Mouse (Mus musculus): ENCODE data around the gene Gbp5.

The Gbp5 gene

DNA sequence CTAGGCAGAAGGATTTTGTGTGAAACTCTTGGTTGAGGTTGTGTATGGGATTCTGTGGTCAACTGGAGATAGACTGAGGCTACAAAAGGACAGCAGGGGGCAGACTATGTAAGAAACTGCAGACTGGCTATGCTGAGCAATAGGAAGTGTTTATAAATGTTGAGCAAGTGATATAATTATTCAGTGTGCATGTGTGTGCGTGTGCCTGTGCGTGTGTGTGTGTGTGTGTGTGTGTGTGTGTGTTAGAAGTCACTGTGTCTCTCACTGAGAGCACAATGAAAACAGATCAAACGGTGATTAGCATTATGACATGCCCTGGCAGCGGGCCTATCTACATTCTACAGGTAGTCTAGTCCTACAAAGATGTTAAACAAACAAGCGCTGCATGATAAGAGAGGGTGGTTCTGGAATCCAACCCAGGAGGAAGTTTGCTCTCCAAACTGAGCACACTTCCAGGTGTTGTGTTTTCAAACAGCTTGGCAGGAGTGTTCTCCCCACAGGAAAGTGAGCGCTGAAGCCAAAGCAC, at the start of gene Gbp5:
Gene Gbp5 (plus strand): TSS at position 443 of the 526 bp plus-strand sequence.
- DNase-seq (ENCODE audit: low spot score in 2 of 2): no peak

DNA sequence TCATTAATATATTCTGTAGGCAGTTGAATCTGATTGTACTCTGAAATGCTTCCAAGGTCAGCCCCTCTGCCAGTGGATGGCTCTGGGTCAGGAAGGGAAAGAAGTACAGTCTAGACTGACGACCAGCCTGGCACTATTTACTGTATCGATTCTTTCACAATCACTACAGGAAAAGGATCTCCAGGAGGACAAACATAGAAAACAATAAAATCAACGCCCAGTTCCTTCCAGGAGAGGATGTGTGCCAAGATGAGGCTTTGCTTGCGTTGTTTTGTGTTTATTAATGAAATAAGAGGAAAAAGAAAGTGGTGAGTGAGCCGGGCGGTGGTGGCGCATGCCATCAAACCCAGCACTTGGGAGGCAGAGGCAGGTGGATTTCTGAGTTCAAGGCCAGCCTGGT, 39.6 kb upstream of the Gbp5 start:
- DNase-seq (ENCODE audit: low spot score in 2 of 2): no peak

DNA sequence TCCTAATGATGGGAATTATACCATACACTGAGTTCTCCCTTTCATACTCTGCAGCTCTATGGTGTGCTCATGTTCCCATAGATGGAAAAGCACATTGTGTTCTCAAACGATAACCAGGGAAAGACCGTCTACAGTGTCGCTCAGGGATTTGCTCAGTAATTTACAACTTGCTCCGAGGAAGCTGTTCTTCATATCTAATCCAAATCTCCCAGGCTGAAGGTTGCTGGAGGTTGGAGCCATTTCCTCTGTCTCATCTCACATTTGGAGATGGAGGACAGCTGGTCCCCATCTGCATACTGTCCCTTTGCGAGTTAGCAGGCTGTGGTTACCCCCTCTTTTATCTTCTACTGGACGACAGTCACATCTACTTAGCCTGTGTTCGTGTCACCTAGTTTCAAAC, 34.5 kb upstream of the Gbp5 start:
- DNase-seq (ENCODE audit: low spot score in 2 of 2): no peak

DNA sequence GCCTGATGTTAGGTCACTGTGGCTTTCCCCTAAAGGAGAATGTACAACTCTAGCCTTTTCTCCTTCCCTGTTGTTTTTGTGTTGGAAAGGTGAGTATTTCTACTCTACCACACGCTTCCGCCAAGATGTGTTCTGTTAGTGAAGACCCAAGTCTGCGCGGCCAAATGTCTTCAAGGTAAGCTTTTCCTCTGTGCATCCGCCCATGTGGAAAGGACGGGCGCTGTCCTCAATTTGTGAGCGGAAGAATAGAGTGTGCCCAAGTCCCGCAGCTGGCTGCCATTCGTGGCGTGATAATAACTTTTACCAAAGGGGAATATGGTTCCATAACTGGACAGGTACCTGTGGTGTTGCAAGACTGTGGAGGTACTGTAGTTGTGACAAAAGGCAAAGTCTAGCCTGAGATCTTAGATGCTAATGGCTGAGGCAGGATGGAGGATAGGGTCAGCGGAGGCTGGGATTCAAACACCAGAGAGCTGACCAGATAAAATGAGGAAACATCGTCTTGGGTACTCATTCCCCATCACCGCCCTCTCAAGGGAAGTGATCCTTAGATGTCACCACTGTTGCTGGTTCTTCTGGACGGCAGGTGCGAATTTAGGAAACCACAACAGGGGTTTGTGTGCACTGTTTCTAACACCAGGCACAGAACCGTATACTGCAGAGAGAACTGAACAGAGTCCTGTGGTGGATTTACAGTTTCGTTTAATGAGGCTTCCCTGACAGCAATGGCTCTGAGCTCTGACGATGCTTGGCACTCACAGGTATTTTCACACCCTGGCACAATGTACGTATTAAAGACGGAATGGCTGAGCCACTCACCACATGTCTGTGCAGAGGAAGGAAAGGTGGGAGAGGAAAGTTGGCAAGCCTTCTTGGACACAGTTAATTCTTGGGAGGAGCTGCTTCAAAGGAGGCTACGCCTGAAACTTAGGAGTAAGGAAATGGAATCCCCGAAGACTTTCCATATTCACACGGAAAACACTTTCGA, 30.7 kb upstream of the Gbp5 start:
- no peak for DNase-seq (ENCODE audit: low spot score in 2 of 2)

DNA sequence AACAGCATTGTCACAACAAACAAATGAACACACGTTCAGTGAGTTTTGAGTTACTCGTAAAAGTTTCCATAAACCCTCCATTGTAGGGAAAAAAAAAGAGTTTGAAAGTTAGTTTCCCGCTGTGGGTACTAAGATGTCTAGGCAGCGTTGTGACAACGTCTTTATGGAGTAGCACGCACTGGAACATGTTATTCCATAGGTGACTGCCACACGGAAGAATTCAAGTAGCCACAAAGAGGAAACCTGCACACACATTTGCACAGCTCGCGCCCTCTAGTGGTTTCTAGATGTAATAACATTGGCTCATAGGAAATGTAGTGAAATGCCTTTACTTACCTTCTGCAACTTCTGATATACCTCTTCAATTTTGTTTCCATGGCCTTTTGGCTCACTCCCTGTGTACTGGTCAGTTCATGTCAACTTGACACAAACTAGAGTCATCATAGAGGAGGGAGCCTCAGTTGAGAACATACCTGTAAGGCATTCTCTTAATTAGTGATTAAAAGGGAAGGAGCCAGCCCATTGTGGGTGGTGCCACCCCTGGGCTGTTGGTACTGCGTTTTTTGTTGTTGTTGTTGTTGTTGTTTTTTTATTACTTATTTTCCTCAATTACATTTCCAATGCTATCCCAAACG, 19.3 kb upstream of the Gbp5 start:
- no peak for DNase-seq (ENCODE audit: low spot score in 2 of 2)

DNA sequence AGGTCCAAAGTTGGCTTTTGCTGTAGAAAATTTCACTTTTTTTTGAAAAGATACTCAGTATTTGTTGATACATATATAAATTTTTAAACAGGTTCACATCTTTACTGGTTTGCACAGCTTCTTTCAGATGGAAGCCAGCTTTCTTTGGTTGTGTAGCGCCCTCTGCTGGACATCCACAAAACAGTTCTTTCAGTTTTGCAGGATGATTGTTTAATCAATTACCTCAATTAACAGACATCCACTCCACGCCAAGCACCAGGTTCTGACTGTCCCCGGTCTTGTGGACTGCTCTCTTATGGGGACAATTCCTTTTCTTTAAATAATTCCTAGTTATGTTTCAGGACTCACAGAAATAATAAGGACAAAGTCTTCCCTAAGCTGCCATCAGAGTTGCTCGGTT, 17.9 kb upstream of the Gbp5 start:
- peak; percentile 36 to 68 for DNase-seq (ENCODE audit: low spot score in 2 of 2)

DNA sequence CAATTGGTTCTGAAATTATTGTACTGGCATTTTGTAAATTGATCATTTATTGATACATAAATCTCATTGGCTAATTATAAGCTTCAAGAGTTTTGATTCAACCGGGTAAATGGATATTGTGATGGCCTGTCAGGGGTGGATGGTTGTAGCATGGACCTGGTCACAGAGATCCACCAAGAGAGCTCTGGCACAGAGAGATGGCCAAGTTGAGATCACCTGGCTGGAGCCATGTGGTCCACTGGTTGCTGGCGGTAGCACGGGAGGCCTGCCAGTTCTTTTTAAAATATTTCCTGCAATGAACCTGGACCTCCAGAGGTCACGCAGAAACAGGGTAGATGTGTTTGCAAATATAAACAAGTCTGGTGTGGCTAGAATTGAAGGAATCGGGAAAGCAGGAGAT, 15.9 kb upstream of the Gbp5 start:
- no peak for DNase-seq (ENCODE audit: low spot score in 2 of 2)

DNA sequence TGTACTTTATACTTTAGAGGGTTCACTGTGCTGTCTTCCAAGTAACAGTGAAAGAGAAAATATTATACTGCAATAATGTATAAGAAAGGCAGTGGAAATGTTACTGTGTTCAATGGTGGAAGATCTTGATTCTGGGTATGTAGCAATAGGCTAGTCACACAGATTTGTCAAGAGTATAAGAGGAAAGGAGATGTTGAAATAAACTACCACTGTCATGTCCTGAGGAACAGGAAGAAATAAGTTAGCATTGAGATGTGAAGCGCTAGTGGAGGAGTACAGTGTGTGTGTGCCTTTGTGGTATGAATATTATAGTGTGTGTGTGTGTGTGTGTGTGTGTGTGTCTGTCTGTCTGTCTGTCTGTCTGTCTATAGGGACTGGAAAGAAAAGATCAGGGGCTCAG, 15.4 kb upstream of the Gbp5 start:
- no peak for DNase-seq (ENCODE audit: low spot score in 2 of 2)

DNA sequence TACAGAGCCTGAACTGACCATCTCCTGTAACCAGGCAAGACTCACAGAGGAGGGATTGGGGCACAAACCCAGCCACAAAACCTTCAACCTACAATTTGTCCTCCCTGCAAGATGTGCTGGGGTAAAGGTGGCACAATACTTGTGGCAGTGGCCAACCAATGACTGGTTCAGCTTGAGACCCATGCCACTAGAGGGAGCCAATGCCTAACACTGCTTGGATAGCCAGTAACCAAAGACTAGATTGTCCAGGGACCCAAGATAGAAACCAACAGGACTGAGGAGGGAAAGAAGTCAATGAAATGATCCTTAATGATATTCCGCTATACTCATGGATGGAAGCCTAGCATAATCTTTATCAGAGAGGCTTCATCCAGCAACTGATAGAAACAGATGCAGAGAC, 3.3 kb upstream of the Gbp5 start:
- peak in 1 of 2 experiments; percentile 70 for DNase-seq (ENCODE audit: low spot score in 2 of 2)

DNA sequence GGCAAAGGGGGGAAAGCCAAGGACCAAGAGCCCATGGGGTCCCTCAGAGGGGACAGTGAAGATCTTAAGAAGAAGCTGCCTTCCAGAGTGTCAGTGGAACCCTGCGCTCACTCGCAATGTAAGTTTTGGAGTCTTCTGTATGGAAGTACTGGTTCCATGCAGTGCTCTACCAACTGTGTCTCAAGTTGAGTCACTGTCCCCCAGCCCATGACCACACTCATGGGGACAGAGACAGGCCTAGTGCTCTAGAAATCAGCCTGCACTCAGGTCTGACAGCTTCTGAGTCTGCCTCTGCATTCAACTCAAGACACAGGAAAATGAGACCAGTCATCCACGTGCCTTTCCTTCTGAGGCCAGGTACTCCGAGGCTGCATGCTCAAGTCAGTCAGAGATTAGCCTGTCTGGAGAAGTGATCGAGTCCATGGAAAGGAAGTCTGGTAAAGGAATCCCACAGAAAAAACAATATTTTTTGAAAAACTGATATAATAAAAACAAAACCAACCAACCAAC, 1.4 kb downstream of the Gbp5 start:
- no peak for DNase-seq (ENCODE audit: low spot score in 2 of 2)

DNA sequence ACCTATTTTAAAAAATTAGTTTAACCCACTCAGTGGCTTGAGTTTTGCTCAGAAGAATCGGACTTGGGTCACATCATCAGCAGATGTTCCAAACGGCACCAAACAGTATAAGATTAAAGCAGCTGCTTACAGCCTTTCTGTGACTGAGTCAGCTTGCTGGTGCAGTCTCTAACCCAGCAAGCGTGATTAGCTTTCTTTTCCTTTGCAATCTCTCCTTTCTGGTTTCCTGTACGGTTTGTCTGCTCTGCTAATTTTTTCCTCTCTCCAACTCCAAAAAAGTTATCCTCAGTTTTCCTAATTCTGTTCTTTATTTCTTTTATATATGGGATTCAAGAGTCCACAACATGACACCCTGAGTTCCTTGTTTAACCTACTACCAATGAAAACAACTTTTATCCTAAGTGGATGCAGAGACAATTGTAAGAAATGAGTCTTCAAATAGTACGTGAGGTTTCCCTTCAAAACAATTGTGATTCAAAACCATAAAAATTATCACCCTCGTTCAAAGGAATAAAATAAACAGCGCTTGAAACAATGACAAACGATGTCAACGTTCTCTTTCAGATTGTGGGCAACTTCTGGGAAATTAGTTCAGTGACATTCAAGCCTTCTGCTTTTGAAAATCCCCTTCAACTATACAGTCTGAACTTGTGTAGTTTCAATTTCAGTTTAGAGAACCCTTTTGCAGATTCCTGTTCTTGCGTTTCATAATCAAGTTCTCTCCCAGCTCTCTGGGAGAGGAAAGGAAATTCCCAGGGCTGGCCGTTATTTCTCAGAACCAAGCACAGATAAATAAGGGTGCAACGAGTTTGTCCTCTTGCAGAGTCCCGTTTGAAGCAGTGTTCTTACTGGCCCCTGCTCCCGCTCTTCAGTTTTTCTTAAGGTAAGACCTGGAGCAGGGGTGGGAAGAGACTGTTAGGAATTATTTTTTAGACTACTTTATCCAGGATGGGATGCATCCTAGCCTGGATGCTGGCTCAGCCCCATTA, 2.6 kb downstream of the Gbp5 start:
- no peak for DNase-seq (ENCODE audit: low spot score in 2 of 2)

DNA sequence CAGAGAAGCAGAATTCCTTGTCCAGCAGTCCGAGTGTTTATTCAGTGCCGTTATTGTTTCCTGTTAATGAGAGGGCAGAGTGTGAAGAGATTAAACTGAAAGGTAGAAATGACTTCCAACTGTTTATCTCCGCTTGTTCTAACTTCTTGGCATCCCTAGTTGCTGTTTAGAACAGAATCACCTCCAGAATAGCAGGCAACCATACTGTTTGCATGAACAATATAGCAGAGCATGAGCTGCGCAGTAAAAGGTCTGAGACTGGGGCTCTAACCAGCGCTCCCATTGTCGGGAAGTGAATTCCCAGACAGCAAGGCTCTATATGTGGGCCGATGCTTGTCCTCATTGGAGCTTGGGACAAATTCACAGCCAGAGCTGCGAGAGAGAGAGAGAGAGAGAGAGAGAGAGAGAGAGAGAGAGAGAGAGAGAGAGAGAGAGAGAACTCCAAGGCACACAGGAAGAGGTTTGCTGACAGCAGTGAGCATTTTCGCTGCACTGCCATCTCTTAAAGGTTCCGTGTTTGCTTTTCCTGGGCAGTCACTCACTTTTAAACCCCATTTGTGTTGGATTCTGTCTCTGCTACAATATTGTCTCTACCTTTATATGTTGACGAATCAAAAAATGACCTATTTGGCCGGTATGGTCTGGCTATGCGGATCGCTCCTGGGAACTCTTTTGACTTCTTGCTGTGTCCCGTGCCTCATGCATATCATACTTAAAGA, 3.5 kb downstream of the Gbp5 start:
- no peak for DNase-seq (ENCODE audit: low spot score in 2 of 2)

DNA sequence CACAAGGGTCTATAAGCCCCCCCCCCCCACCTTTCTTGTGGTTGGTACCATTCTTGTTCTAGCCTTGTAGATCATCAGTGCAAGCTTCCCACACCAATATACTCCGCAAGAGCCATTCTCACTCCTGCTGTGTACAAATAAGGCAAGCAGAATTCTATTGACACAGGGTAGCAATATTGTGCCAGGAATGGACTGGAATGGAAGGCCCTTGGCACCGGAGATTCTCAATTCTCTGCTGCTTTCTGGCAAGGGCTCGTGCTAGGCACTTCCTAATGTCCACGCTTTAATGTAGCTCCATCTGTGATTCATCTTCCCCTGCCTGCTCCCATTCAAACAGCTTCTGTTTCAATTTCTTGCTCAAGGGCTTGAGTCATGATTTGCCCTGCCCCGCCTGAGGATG, 5.2 kb downstream of the Gbp5 start:
- peak in 1 of 2 experiments; percentile 30 for DNase-seq (ENCODE audit: low spot score in 2 of 2)

DNA sequence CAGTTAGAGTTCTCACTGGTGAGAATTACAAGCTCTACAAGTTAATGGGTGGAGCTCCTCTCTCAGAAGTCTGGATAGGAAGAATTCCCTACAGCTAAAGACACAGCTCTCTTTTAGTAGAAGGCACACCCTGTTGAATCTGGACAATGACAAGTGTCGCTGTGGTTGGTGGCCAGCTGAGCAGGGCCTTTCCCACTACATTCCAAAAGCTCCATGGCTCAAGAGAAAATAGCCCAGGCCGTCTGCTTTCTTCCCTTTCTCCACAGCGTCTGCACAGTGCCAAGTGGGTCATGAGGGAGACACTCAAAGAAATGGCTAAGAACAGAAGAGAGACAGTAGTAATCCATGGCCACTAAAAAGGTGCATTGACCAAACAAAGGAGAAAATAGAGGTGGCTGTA, 34.3 kb downstream of the Gbp5 start:
- DNase-seq (ENCODE audit: low spot score in 2 of 2): no peak

DNA sequence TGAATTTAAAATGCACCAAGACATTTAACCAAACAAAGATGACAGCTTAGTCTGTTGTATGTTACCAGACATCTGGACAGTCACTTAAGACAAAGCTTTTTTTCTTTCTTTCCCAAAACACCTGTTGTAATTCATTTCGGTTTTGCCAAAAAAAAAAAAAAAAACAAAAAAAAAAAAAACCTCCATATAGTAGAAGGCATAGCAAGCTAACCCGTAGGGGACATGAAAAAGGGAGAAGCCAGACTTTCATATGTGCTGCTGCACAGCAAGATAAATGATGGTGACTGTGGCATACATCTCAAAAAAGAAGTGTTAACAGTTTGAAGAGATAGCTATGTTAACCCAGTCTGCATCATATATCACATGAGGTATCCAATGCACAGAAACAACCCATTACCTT, 35.8 kb downstream of the Gbp5 start:
- no peak for DNase-seq (ENCODE audit: low spot score in 2 of 2)

DNA sequence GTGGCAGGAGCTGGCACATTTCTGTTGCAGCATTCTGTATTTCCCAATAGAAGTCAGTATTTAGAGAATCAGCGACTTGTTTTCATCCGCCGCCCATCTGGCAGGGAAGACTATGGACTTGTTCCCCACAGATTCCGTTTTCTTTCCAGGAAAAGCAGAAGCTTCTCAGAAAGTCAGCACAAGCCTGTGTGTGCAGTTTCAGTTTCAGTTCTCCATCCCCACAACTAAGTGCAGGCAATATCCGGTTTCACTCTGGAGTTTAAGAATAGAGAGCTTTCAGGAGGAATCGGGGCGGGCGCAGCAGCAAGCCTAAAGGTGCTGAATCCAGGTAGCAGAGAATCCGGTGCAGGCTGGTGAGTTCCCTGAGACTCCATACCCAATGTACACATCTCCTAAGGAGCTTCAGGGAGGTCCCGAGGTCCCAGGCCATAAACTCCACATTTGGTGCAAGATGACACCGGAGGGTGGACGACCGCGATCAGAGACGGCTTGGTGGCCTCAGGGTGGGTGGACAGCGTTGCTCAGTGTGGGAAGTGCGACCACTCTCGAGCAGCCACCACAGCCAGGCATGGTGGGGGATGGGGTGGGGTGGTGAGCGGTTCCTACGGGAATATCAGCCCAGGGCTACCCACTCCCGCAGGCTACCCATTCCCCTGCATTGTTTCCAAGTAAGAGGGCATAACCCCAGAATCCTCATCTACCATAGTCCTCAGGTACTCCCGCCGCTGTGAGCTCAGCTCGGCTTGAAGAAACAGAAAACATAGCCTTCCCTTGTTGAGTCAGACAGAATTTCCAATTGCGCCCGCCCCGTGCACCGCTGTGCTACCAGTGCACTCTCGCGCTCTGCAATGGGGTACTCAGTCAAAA, 36.5 kb downstream of the Gbp5 start, which contains the start of gene Gbp7:
Gene Gbp7 (plus strand): TSS at position 256 of the 867 bp plus-strand sequence.
- peak in 1 of 2 experiments; percentile 9 for DNase-seq (ENCODE audit: low spot score in 2 of 2)

DNA sequence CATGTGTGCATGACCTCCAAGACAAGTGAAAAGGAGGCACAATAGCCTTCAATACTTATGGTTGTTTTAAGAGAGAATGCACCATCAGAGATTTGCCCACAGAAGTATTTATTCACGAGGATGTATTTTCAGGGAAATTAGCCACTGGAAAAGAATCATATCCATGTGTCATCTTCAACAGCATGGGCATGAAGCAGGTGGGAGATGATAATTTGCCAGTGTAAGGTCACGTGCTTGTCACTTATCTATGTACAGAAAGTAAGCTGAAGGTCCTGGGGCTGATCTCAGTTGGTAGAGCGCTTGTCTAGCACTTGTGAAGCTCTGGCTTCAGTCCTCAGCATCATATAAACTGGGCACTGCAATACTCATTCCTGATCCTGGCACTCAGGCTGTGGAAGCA, 37.8 kb downstream of the Gbp5 start:
- DNase-seq (ENCODE audit: low spot score in 2 of 2): no peak

DNA sequence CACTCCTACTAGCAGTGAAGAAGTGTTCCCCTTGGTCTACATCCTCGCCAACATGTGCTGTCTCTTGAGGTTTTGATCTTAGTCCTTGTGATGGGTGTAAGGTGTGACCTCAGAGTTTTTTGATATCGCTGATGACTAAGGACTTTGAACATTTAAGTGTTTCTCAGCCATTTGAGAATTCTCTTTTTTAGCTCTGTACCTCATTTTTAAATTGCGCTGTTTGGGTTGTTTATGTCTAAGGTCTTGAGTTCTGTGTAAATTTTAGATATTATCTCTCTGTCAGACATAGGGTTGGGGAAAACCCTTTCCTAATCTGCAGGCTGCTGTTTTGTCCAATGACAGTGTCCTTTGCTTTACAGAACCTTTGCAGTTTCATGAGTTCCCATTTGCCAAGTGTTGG, 39.4 kb downstream of the Gbp5 start:
- DNase-seq (ENCODE audit: low spot score in 2 of 2): no peak

DNA sequence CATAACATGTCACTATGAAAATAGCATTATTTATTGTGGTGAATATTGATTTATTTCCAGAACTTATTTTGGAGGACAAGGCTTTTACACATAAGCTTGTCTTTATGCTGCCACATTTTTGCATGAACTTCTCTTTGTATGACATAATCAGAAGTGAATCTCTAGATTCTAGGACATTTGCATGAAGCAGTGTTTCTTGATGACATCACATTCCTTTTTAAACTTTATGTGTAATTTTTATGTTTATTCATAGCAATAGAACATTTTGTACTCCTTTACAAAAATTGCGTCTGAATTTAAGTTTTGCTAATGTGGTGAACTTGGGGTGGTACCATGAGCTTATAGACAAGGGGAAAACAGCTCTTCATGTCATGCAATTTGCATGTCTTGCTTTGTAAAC, 41.9 kb downstream of the Gbp5 start:
- DNase-seq (ENCODE audit: low spot score in 2 of 2): no peak

DNA sequence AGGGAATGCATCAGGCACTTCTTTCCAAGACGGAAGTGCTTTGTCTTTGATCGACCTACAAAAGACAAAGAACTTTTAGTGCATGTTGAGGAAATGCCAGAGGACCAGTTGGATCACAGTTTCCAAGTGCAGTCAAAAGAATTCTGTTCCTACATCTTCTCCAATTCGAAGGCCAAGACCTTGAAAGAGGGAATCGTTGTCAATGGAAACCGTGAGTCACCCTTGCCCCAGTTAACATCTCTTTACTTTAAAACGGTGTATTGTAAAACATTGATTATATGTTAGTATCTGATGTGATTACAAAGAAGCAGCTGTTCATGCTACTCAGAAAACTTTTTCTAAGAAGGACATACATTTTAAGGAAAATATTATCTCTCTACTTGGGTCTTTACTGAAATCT, 47.6 kb downstream of the Gbp5 start:
- no peak for DNase-seq (ENCODE audit: low spot score in 2 of 2)

All from cerebellum, postnatal 4 days (tissue).